Mouse (Mus musculus) bone marrow, adult 2 months (tissue): Measurements from ENCODE around the gene Lrfn2. TPM values are rescaled to one million over a fixed set of nuclear protein-coding genes. Genes with fewer than 3 reads are reported as not detected.

Experiments
- H3K27ac ChIP-seq: fragments of 200-500 bp; 2 replicates; pipeline ENCODE4 v1.5.1; 2012; ENCODE audit warnings: low read depth, mild to moderate bottlenecking, control low read depth, inconsistent platforms, low read length; ENCODE audit not compliant: control insufficient read depth, poor library complexity, insufficient read depth
- H3K4me1 ChIP-seq: fragments of 200-500 bp; 2 replicates; pipeline ENCODE4 v1.6.1; 2011; ENCODE audit warnings: low read length; ENCODE audit not compliant: control insufficient read depth, insufficient read depth
- H3K4me3 ChIP-seq: fragments of 200-500 bp; replicated peaks from 2 replicates; pipeline ENCODE3; 2011; ENCODE audit warnings: mild to moderate bottlenecking, low read depth, low read length, control low read depth; ENCODE audit not compliant: control insufficient read depth
- CTCF ChIP-seq: fragments of 200-500 bp; IDR thresholded peaks from 2 replicates; pipeline ENCODE4 v1.5.1; 2011; ENCODE audit warnings: low read length, control low read depth; ENCODE audit not compliant: control insufficient read depth, insufficient read depth
- POLR2A ChIP-seq: fragments of 200-500 bp; IDR thresholded peaks from 2 replicates; pipeline ENCODE4 v1.6.1; 2011; ENCODE audit warnings: low read depth, mild to moderate bottlenecking, control low read depth, low read length, borderline replicate concordance; ENCODE audit not compliant: control insufficient read depth
- WGBS: fragments of 180-500 bp; shearing (Covaris S2); methylation state at CpG from one replicate; pipeline ENCODE4 v1.1.7; 2018; 5-methylcytosine and 5-hydroxymethylcytosine counted together
- polyA plus RNA-seq: library from polyadenylated mRNA; stranded (reverse); fragments of >200 nt; gene quantifications from 2 replicates; pipeline ENCODE4 v1.2.4, GENCODE M21; 2011; ENCODE audit warnings: low replicate concordance; ENCODE audit not compliant: missing spikeins, insufficient read depth, insufficient read length

Lrfn2 gene
- polyA plus RNA-seq, 1 experiment: not detected

GRCm38 (mm10) chr17:48946765-48947164 lies 14.6 kb downstream of the Lrfn2 start:
- no peak overlapping the region for H3K4me3 ChIP-seq
- no peak overlapping the region for H3K27ac ChIP-seq
- WGBS: 69% methylated on average over 3 of the region's 3 CpGs
- TF ChIP-seq CTCF (no peak), POLR2A (no peak)
- H3K4me1 ChIP-seq: no peaks in the 10 kb centered on the region

DNA sequence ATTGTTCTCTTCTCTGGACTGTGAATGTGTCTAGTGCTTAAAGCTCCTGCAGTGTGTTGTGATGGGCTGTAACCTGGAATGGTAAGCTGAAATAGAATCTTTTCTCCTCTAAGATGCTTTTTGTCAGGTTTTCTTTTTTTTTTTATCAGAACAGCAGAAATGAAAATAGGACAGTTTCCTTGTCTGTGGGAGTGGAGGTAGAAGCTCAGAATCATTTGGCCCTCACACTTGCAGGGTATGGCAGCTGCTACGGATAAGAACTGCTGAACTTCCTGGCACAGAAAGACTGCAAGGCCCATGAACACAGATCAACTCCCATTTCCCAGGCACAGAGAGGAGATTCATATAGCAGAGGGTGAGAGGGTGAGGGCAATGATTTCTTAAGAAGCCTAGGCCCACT lies 19.1 kb downstream of the Lrfn2 start:
- H3K4me3 ChIP-seq: no peak overlapping the region
- H3K4me1 ChIP-seq: no peaks in the 10 kb centered on the region

DNA sequence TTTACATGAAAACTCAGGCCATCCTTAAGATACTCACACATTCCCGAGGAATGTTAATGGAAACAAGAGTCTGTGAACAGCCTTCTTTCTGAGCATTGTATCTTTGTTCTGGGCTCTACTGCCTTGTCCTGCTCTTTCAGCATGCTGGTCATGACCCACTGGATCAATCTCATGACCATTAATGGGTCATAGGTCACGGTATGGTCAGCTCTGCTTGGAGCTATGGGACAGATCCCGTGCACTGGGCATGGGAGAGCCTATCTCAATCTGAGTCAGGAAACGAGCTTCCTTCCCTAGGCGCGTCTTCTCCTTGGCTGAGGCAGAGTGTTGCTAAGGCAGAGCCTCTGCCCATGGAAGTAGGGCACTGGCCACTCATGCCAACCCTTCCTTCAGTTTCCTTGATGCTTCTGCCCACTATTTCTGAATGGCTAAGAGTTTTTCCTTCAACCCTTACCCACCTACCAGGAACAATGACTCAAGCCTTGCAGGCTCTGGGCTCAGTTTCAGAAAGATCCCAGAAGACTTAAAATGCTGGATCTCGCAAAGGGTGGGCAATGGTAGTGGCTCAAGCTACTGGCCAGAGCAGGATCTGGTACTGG lies 24.0 kb downstream of the Lrfn2 start:
- Histone ChIP-seq H3K27ac (no peak overlapping the region), H3K4me1 (no peaks in the 10 kb centered on the region), H3K4me3 (no peak overlapping the region)
- 64% methylated on average over 7 of the region's 7 CpGs for WGBS
- TF ChIP-seq POLR2A: no peak

More for the DNA sequence above, 19.1 kb downstream of the Lrfn2 start:
- H3K27ac ChIP-seq: no peak overlapping the region
- TF ChIP-seq POLR2A (no peak), CTCF (no peak)
- 77% methylated on average over 1 of the region's 1 CpGs for WGBS

GRCm38 (mm10) chr17:48960161-48960698 lies 28.1 kb downstream of the Lrfn2 start:
- no peak overlapping the region for H3K27ac ChIP-seq
- no peaks in the 10 kb centered on the region for H3K4me1 ChIP-seq
- H3K4me3 ChIP-seq: no peak overlapping the region
- 29% methylated on average over 16 of the region's 16 CpGs for WGBS
- TF ChIP-seq CTCF (no peak), POLR2A (no peak)

GRCm38 (mm10) chr17:48962646-48963045 lies 30.5 kb downstream of the Lrfn2 start:
- TF ChIP-seq POLR2A (no peak), CTCF (no peak)
- WGBS: 78% methylated on average over 3 of the region's 3 CpGs
- no peak overlapping the region for H3K27ac ChIP-seq
- no peak overlapping the region for H3K4me3 ChIP-seq
- H3K4me1 ChIP-seq: no peaks in the 10 kb centered on the region

- H3K4me3 ChIP-seq: no peak overlapping the region
- no peaks in the 10 kb centered on the region for H3K4me1 ChIP-seq
- WGBS: 47% methylated on average over 9 of the region's 9 CpGs
- TF ChIP-seq CTCF (no peak), POLR2A (no peak)
- H3K27ac ChIP-seq: no peak overlapping the region
Observed at GRCm38 (mm10) chr17:48963740-48964139, 31.6 kb downstream of the Lrfn2 start.

DNA sequence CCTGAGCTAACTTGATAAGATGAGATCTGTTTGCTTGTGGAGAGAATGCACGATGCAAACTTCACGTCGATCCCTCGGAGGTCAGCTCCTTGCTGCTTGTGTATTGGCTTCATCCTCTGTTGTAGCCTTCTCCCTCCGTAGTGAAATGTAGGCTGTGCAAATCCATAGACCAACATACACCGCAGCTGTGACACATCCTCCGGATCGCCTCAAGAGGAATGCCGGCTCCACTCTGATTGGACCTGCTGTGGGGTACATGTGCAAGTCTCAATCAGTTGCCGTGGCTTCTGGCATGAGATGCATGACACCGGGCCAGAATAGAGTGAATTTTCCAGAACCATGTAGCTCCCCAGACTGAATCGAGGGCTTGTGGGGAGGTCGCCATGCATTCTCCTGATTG lies 36.1 kb downstream of the Lrfn2 start:
- 86% methylated on average over 13 of the region's 13 CpGs for WGBS
- no peak overlapping the region for H3K27ac ChIP-seq
- TF ChIP-seq CTCF (no peak), POLR2A (no peak)
- H3K4me3 ChIP-seq: no peak overlapping the region
- no peaks in the 10 kb centered on the region for H3K4me1 ChIP-seq

- no peak for TF ChIP-seq POLR2A
- TF ChIP-seq CTCF: no peak
- H3K4me1 ChIP-seq: no peaks in the 10 kb centered on the region; the same call in 1 of the 2 replicates
- 84% methylated on average over 10 of the region's 10 CpGs for WGBS
- no peak overlapping the region for H3K4me3 ChIP-seq
- H3K27ac ChIP-seq: no peak overlapping the region
Observed at GRCm38 (mm10) chr17:48971296-48971695, 39.1 kb downstream of the Lrfn2 start.

GRCm38 (mm10) chr17:48972866-48973265 lies 40.7 kb downstream of the Lrfn2 start:
- Histone ChIP-seq H3K4me1 (no peaks in the 10 kb centered on the region; the same call in 1 of the 2 replicates), H3K4me3 (no peak overlapping the region), H3K27ac (no peak overlapping the region)
- WGBS: 83% methylated on average over 6 of the region's 6 CpGs
- TF ChIP-seq POLR2A (no peak), CTCF (no peak)
